Mouse (Mus musculus) thymus, postnatal 25 days (tissue): ENCODE data around the gene Tmeff1.

ENCODE experiments used
- DNase-seq: peaks from one replicate; pipeline ENCODE4 v3.0.0; 2022

Gene Tmeff1

GRCm38 (mm10) chr4:48624961-48625360 is 40.0 kb downstream of the Tmeff1 start:
- no peak for DNase-seq

- DNase-seq, result no peak
Measured at GRCm38 (mm10) chr4:48625836-48626235, 40.9 kb downstream of the Tmeff1 start.

- no peak for DNase-seq
Measured at GRCm38 (mm10) chr4:48629445-48629844, 44.5 kb downstream of the Tmeff1 start.

- no peak for DNase-seq
Measured at GRCm38 (mm10) chr4:48633529-48633928, 48.6 kb downstream of the Tmeff1 start.

GRCm38 (mm10) chr4:48634058-48634457 is 49.1 kb downstream of the Tmeff1 start:
- peak; percentile 3 for DNase-seq

GRCm38 (mm10) chr4:48636831-48637230 is 51.9 kb downstream of the Tmeff1 start:
- no peak for DNase-seq

GRCm38 (mm10) chr4:48638132-48638531 is 53.2 kb downstream of the Tmeff1 start:
- no peak for DNase-seq

- no peak for DNase-seq
Measured at GRCm38 (mm10) chr4:48639503-48639902, 54.5 kb downstream of the Tmeff1 start.

- no peak for DNase-seq
Measured at GRCm38 (mm10) chr4:48643801-48644200, 58.8 kb downstream of the Tmeff1 start.

- no peak for DNase-seq
Measured at GRCm38 (mm10) chr4:48646143-48646542, 61.2 kb downstream of the Tmeff1 start.

- DNase-seq, result no peak
Measured at GRCm38 (mm10) chr4:48650617-48651360, 65.8 kb downstream of the Tmeff1 start.

GRCm38 (mm10) chr4:48654118-48654517 is 69.1 kb downstream of the Tmeff1 start:
- DNase-seq, result no peak

- no peak for DNase-seq
Measured at GRCm38 (mm10) chr4:48656530-48656929, 71.6 kb downstream of the Tmeff1 start.

GRCm38 (mm10) chr4:48660144-48660543 is 75.2 kb downstream of the Tmeff1 start:
- DNase-seq, result no peak

- no peak for DNase-seq
Measured at GRCm38 (mm10) chr4:48660619-48661575, 75.9 kb downstream of the Tmeff1 start.

GRCm38 (mm10) chr4:48663271-48663670 is 78.3 kb downstream of the Tmeff1 start, which contains the start of gene Cavin4:
TSS of gene Cavin4 (plus strand) at chr4:48663514.
- DNase-seq, result no peak

GRCm38 (mm10) chr4:48664021-48664420 is 79.0 kb downstream of the Tmeff1 start:
- DNase-seq, result no peak

GRCm38 (mm10) chr4:48667279-48667678 is 82.3 kb downstream of the Tmeff1 start:
- DNase-seq, result no peak

- DNase-seq, result no peak
Measured at GRCm38 (mm10) chr4:48672915-48673314, 87.9 kb downstream of the Tmeff1 start.

- no peak for DNase-seq
Measured at GRCm38 (mm10) chr4:48674412-48674811, 89.4 kb downstream of the Tmeff1 start.

GRCm38 (mm10) chr4:48676570-48677185 is 91.7 kb downstream of the Tmeff1 start:
- no peak for DNase-seq

GRCm38 (mm10) chr4:48677276-48677675 is 92.3 kb downstream of the Tmeff1 start:
- DNase-seq, result no peak

- DNase-seq, result no peak
Measured at GRCm38 (mm10) chr4:48677812-48678211, 92.8 kb downstream of the Tmeff1 start.
